Mouse (Mus musculus): ENCODE measurements around the gene Man2a1. TPM values are rescaled to one million over a fixed set of nuclear protein-coding genes. Genes with fewer than 3 reads are reported as not detected.
A peak's percentile ranks its signal among the peaks of the same experiment; 100 is the strongest.

Gene Man2a1
- polyA plus RNA-seq, 1 experiment from 2014 or later: 11.5 TPM

DNA sequence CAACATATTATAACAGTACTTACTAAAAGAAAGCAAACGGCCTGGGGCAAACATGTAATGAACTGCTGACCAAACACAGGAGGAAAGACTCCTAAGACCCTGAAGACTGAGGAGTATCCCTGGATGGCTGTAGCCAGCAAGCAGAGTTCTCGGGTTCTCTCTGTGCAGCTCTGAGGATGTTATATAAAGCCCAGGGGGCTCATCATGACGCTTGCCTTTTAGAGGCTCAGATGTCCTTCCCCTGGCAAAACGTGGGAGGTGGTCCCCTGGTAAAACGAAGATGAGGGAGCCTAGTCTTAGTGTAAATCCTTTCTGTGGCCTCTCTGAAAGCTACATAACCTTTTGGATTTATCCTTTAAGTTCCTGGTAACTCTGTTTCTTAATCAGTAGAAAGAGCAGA lies 119.2 kb downstream of the Man2a1 start:
- 76% methylated on average over 5 of the region's 5 CpGs for WGBS (ENCODE audit: insufficient replicate concordance)

DNA sequence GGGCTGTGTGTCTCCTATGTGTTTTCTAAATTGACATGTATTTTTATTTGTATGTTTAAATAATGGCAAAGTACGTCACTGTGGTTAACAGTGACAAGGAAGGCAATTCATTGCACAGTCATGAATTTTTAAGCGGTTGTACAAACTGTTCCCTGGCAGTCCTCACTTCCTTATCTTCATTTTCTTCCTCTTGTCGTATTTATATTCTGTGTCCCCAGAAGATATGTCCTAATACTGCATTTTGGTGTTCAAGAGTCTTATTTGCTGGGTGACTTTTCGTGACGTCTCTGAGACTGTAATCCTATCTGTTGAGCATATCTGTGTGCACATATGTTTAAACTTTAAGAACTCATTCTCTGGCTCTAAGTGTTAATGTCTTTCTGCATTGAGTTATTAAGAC lies 120.6 kb downstream of the Man2a1 start:
- no peak overlapping the region for H3K4me2 ChIP-seq (ENCODE audit: low read depth, low read length)
- peak; percentile 76 for ATAC-seq

More for the DNA sequence above, 119.2 kb downstream of the Man2a1 start:
- no peaks in the 10 kb centered on the region for H3K27me3 ChIP-seq (ENCODE audit: insufficient read depth, low read length)
- H3K4me2 ChIP-seq (ENCODE audit: low read depth, low read length): no peak overlapping the region
- ATAC-seq: no peak
- H3K4me3 ChIP-seq (ENCODE audit: low read depth, low read length): no peak overlapping the region
- no peaks in the 10 kb centered on the region for H3K9me3 ChIP-seq (ENCODE audit: low read length)
- H3K4me1 ChIP-seq (ENCODE audit: insufficient read depth): no peaks in the 10 kb centered on the region
- H3K36me3 ChIP-seq (replicated peaks; ENCODE audit: insufficient read depth, low read length): peaks cover 39% of the 10 kb centered on the region
- DNase-seq: no peak
- H3K9ac ChIP-seq (replicated peaks): no peak overlapping the region
- peak overlapping the region; percentile 30 for H3K27ac ChIP-seq (ENCODE audit: low read depth)
- TF ChIP-seq CTCF (IDR thresholded peaks at IDR 0.05; ENCODE audit: low read depth): no peak
- TF ChIP-seq EP300 (IDR thresholded peaks at IDR 0.05; ENCODE audit: low read depth): no peak

DNA sequence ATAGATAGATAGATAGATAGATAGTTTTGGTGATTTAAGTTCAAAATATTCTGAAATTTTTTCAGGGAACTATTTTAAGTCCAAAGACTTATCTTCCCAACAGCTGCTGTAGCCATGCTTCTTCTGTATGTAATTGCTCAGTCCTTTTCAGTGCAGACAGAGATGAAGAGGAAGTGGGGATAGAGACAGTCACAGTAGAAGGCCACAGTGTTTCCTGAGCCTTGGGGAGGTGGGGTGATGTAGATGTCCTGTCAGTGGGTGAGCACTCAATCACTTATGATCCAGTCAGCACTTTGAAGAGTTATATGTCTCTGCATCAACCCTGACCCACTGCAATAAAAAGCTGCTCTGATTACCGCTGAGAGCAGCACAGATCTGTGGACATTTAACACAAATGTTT lies 122.6 kb downstream of the Man2a1 start:
- no peaks in the 10 kb centered on the region for H3K4me1 ChIP-seq (ENCODE audit: insufficient read depth)
- no peak overlapping the region for H3K27ac ChIP-seq (ENCODE audit: low read depth)
- WGBS (ENCODE audit: insufficient replicate concordance): 50% methylated on average over 1 of the region's 1 CpGs
- no peak for DNase-seq
- peak; percentile 22; the same call in 1 of the 2 replicates for ATAC-seq
- H3K27me3 ChIP-seq (ENCODE audit: insufficient read depth, low read length): no peaks in the 10 kb centered on the region
- no peak overlapping the region for H3K4me2 ChIP-seq (ENCODE audit: low read depth, low read length)
- no peak overlapping the region for H3K4me3 ChIP-seq (ENCODE audit: low read depth, low read length)
- TF ChIP-seq EP300 (IDR thresholded peaks at IDR 0.05; ENCODE audit: low read depth): no peak
- no peak for TF ChIP-seq CTCF (IDR thresholded peaks at IDR 0.05; ENCODE audit: low read depth)
- no peaks in the 10 kb centered on the region for H3K9me3 ChIP-seq (ENCODE audit: low read length)
- H3K36me3 ChIP-seq (replicated peaks; ENCODE audit: insufficient read depth, low read length): peaks cover 39% of the 10 kb centered on the region
- no peak overlapping the region for H3K9ac ChIP-seq (replicated peaks)

More for the DNA sequence above, 120.6 kb downstream of the Man2a1 start:
- peaks cover 41% of the 10 kb centered on the region for H3K36me3 ChIP-seq (replicated peaks; ENCODE audit: insufficient read depth, low read length)
- DNase-seq: no peak
- no peaks in the 10 kb centered on the region for H3K4me1 ChIP-seq (ENCODE audit: insufficient read depth)
- H3K9me3 ChIP-seq (ENCODE audit: low read length): no peaks in the 10 kb centered on the region
- H3K27ac ChIP-seq (ENCODE audit: low read depth): peak overlapping the region; percentile 78
- no peak for TF ChIP-seq CTCF (IDR thresholded peaks at IDR 0.05; ENCODE audit: low read depth)
- peak; percentile 96 for TF ChIP-seq EP300 (IDR thresholded peaks at IDR 0.05; ENCODE audit: low read depth)
- H3K27me3 ChIP-seq (ENCODE audit: insufficient read depth, low read length): no peaks in the 10 kb centered on the region
- WGBS (ENCODE audit: insufficient replicate concordance): 34% methylated on average over 5 of the region's 5 CpGs
- H3K4me3 ChIP-seq (ENCODE audit: low read depth, low read length): no peak overlapping the region
- no peak overlapping the region for H3K9ac ChIP-seq (replicated peaks)

DNA sequence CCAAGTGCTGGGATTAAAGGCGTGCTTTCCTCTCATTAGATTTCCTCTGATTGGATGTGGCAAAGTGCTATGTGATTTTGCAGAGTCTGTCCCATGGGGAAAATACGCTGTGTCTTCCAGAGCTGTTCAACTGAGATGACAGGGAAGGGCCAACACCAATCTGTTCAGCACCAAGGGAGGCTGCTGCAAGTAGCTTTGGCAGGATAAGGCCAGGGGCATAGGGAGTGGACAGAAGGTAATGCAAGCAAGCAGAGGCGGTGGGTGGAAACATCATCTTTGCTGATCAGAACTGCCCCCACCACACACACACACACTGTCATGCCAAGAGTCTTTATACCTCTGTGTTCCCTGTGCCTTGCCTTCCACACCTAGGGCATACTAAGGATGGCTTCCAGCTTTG lies 124.7 kb downstream of the Man2a1 start:
- Histone ChIP-seq H3K9me3 (ENCODE audit: low read length) (no peaks in the 10 kb centered on the region), H3K27ac (ENCODE audit: low read depth) (no peak overlapping the region), H3K27me3 (ENCODE audit: insufficient read depth, low read length) (no peaks in the 10 kb centered on the region), H3K4me1 (ENCODE audit: insufficient read depth) (no peaks in the 10 kb centered on the region), H3K36me3 (replicated peaks; ENCODE audit: insufficient read depth, low read length) (peaks cover 32% of the 10 kb centered on the region), H3K9ac (replicated peaks) (no peak overlapping the region), H3K4me3 (ENCODE audit: low read depth, low read length) (no peak overlapping the region), H3K4me2 (ENCODE audit: low read depth, low read length) (no peak overlapping the region)
- no peak for DNase-seq
- no peak for TF ChIP-seq EP300 (IDR thresholded peaks at IDR 0.05; ENCODE audit: low read depth)
- WGBS (ENCODE audit: insufficient replicate concordance): 87% methylated on average over 3 of the region's 3 CpGs
- ATAC-seq: no peak

DNA sequence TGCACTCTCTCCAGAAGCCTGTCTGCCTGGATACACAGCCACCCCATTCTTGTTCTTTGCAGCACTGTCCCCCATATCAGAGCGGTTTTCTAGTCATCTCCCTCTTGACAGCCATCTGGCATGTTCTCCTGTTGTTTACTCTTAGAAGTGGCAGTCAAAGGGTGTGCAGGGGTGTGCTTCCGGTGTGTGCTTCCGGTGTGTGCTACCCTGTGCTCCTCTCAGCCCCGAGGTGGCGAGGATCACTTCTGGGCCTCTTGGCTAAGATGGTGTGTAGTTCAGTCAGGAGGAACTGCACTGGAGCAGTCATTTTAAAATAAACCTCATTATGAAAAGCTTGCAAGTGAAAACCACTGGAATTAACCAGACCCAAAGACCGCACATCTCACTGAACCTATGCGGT lies 125.5 kb downstream of the Man2a1 start:
- no peak for ATAC-seq

DNA sequence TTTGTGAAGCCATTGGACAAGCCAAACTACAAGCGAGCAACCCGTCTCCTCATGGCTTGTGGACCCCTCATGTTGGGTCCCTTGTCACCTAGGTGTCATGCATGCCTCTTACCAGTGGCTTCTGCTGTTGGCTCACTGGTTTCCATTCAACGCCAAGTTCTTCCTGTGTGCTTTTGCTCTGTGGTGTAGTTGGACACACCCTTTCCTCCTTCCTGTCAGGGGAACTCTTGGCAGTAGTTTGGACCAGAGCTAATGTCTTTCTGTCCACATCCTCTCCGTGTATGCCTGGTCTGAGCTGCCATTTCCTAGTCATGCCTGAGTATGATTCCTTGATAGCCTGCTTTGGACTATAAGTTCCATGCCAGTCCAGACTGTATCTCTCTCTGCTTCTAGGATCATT lies 135.0 kb downstream of the Man2a1 start:
- H3K9ac ChIP-seq (replicated peaks): no peak overlapping the region
- ATAC-seq (no peak), DNase-seq (no peak)
- peaks cover 40% of the 10 kb centered on the region for H3K36me3 ChIP-seq (replicated peaks; ENCODE audit: insufficient read depth, low read length)
- H3K4me2 ChIP-seq (ENCODE audit: low read depth, low read length): no peak overlapping the region
- no peak overlapping the region for H3K4me3 ChIP-seq (ENCODE audit: low read depth, low read length)
- H3K9me3 ChIP-seq (ENCODE audit: low read length): no peaks in the 10 kb centered on the region
- no peaks in the 10 kb centered on the region for H3K4me1 ChIP-seq (ENCODE audit: insufficient read depth)
- H3K27me3 ChIP-seq (ENCODE audit: insufficient read depth, low read length): no peaks in the 10 kb centered on the region
- 56% methylated on average over 4 of the region's 4 CpGs for WGBS (ENCODE audit: insufficient replicate concordance)
- H3K27ac ChIP-seq (ENCODE audit: low read depth): no peak overlapping the region
- TF ChIP-seq CTCF (IDR thresholded peaks at IDR 0.05; ENCODE audit: low read depth): no peak
- no peak for TF ChIP-seq EP300 (IDR thresholded peaks at IDR 0.05; ENCODE audit: low read depth)

More for the DNA sequence above, 125.5 kb downstream of the Man2a1 start:
- Histone ChIP-seq H3K9ac (replicated peaks) (no peak overlapping the region), H3K4me3 (ENCODE audit: low read depth, low read length) (no peak overlapping the region), H3K4me1 (ENCODE audit: insufficient read depth) (no peaks in the 10 kb centered on the region), H3K27ac (ENCODE audit: low read depth) (no peak overlapping the region), H3K4me2 (ENCODE audit: low read depth, low read length) (no peak overlapping the region), H3K9me3 (ENCODE audit: low read length) (no peaks in the 10 kb centered on the region), H3K36me3 (replicated peaks; ENCODE audit: insufficient read depth, low read length) (peaks cover 34% of the 10 kb centered on the region), H3K27me3 (ENCODE audit: insufficient read depth, low read length) (no peaks in the 10 kb centered on the region)
- no peak for TF ChIP-seq CTCF (IDR thresholded peaks at IDR 0.05; ENCODE audit: low read depth)
- TF ChIP-seq EP300 (IDR thresholded peaks at IDR 0.05; ENCODE audit: low read depth): no peak
- WGBS (ENCODE audit: insufficient replicate concordance): 75% methylated on average over 7 of the region's 7 CpGs
- no peak for DNase-seq

DNA sequence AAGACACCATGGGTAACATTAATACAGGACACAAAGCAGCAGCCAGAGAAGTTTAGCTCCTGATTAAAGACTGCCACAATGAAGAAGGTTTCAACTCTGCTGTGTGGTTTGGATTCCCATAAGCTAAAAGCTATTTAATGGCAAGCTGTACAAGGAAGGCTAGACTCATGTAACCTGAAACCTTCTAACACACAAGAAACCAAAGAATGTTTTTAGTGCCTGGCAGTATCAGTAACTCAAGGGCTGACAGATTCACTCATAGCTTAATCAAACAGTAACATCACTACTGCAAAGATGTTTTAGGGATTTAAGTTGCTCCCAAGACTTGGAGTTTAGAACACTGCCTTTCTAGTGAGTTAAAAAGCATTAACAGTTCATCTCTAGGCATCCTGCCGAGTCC lies 137.4 kb downstream of the Man2a1 start:
- Histone ChIP-seq H3K4me3 (ENCODE audit: low read depth, low read length) (no peak overlapping the region), H3K27ac (ENCODE audit: low read depth) (no peak overlapping the region)

More for the DNA sequence above, 137.4 kb downstream of the Man2a1 start:
- WGBS (ENCODE audit: insufficient replicate concordance): 67% methylated on average over 1 of the region's 1 CpGs
- no peaks in the 10 kb centered on the region for H3K27me3 ChIP-seq (ENCODE audit: insufficient read depth, low read length)
- H3K4me1 ChIP-seq (ENCODE audit: insufficient read depth): no peaks in the 10 kb centered on the region
- H3K36me3 ChIP-seq (replicated peaks; ENCODE audit: insufficient read depth, low read length): peaks cover 57% of the 10 kb centered on the region
- TF ChIP-seq CTCF (IDR thresholded peaks at IDR 0.05; ENCODE audit: low read depth) (no peak), EP300 (IDR thresholded peaks at IDR 0.05; ENCODE audit: low read depth) (no peak)
- ATAC-seq: no peak
- DNase-seq: no peak
- no peak overlapping the region for H3K4me2 ChIP-seq (ENCODE audit: low read depth, low read length)
- H3K9ac ChIP-seq (replicated peaks): no peak overlapping the region
- H3K9me3 ChIP-seq (ENCODE audit: low read length): no peaks in the 10 kb centered on the region

All from liver, postnatal 0 days (tissue).